Mouse (Mus musculus) kidney, adult 18-20 months (tissue): Measurements from ENCODE around the gene Tpk1.

ENCODE experiments used
- DNase-seq: peaks from one replicate; pipeline ENCODE4 v3.0.0; 2021

The Tpk1 gene

GRCm38 (mm10) chr6:43347637-43348036 lies 318.4 kb downstream of the Tpk1 start:
- no peak for DNase-seq

- no peak for DNase-seq
Measured at GRCm38 (mm10) chr6:43343006-43343405, 323.1 kb downstream of the Tpk1 start.

DNA sequence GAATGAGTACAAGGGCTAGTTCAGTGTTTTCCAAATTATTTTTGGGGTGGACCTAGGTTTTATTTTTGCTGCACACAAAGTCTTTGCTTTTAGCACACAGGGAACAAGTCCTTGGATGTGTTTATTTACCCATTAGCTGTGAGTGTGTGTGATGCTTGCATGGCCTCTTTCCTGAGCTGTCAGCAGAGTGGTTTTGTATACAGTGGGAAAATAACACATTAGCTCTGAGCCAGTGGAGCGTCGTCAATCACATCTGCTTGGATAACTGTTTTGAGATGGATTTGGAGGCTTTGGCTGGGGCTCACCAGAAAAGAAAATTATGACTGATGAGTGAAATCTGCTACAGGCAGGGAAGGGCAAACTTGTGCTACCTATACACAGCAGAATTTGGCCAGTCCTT lies 323.7 kb downstream of the Tpk1 start:
- DNase-seq = no peak

- no peak for DNase-seq
Measured at GRCm38 (mm10) chr6:43338804-43339203, 327.3 kb downstream of the Tpk1 start.

DNA sequence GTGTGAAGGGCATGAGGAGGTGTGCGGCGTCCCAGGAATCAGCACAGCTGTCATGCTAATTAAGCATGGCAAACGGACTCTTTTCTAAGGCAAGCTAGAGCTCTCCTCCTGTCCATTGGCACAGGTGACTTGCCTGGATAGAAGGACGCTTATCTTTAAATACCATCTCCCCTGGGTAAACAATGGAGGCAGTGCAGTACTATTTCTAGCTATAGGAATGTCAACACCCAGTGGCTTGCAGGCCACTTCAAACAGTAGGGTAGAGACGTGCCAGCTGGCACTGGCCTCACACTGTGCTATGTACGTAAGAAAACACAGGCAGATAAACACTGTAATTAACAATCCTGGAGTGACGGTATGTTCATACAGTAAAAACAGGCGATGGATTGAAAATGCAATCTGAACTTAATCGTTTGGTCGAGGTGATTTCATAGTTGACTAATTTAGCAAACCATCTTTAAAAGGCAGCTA lies 328.6 kb downstream of the Tpk1 start:
- DNase-seq = peak; percentile 13

- no peak for DNase-seq
Measured at GRCm38 (mm10) chr6:43335619-43336234, 330.4 kb downstream of the Tpk1 start.

DNA sequence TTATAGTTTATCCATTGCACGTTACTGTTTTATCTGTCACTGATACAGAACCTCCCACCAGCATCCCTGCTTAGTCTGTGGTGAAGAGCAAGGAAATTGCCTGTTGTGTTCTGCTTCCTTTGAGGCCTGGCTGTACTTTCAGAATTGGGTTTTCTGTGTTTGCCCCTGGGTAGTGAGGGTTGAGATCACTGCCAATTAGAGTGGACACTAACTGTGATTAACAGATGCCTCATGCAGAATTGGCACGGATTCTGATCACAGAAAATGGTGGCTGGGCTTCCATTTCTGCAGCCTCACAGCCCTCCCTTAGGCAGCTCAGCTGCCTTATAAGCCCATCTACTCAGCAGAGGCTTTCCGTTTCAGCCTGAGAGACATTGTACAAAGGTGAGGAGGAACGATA lies 332.6 kb downstream of the Tpk1 start:
- DNase-seq = no peak

DNA sequence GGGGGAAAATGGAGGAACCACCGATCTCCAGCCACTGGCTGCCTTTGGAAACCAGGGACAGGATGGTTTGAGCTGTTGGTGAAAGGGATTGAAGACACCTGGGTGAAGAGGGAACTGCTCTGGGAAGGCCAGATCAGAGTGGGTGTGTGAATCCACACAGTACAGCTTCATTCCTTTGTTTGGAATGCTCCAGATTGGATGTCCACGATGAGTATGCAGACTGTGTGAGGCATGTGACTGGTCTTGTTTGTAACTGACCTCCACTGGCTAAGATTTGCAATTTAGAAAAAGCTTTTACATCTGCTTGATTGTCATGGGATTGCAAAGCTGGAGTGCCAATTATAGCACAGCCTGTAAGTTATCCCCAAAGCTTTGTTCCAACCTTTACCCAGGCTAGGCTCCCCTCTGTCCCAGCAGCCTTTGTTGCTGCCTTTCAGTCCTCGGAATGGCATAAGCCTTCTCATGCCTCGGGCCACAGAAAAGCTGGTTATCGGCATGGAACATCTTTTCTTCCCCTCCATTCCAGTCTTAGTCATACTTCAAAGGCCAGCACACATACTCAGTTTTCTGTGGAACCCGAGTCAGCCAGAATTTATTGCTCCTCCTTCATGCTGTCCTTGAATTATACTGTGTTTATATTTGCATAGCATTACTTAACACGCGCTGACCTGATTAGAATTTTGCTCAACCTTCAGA lies 353.0 kb downstream of the Tpk1 start:
- DNase-seq = no peak

GRCm38 (mm10) chr6:43312546-43312945 lies 353.5 kb downstream of the Tpk1 start:
- no peak for DNase-seq

DNA sequence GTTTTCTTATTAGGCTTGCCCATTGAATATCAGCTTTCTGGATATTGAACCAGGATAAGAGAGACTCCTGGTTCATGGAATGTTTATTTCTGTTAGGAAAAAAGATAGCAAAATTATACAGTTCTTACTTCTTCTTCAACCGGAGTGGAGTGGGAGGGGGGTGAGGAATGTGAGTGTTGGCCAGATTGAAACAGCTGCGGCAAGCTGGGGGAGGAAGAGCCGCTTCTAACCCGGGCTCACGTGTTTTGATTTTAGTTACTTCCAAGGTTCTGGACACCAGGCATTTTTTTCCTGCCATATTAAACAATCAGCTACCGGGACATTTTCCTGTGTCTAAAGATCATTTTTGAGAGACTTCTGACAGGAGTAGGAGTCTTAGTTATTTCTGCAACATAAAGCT lies 356.0 kb downstream of the Tpk1 start:
- no peak for DNase-seq

DNA sequence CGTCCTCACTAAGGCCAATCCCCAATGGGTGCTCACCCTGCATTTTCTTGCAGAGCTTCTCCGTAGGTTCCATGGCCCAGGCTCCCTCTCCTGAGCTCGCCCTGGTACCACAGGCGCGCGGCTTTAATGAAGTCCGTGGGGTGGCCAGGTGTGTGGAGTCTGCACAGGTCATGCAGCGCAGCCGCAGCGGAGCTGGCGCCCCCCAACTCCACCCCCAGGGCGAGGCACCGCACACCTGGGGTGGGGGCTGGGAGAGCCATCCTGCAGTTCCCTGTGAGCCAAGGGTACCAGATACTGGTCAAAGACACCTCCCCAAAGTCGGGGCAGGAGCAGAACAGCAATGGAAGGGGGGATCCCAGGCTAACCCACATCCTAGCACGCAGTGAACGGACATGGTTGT lies 356.6 kb downstream of the Tpk1 start, which contains the start of gene Nobox:
Nobox (minus strand) TSS at position 101 of the 400 bp plus-strand sequence.
- DNase-seq = no peak

- no peak for DNase-seq
Measured at GRCm38 (mm10) chr6:43297508-43297850, 368.6 kb downstream of the Tpk1 start.

DNA sequence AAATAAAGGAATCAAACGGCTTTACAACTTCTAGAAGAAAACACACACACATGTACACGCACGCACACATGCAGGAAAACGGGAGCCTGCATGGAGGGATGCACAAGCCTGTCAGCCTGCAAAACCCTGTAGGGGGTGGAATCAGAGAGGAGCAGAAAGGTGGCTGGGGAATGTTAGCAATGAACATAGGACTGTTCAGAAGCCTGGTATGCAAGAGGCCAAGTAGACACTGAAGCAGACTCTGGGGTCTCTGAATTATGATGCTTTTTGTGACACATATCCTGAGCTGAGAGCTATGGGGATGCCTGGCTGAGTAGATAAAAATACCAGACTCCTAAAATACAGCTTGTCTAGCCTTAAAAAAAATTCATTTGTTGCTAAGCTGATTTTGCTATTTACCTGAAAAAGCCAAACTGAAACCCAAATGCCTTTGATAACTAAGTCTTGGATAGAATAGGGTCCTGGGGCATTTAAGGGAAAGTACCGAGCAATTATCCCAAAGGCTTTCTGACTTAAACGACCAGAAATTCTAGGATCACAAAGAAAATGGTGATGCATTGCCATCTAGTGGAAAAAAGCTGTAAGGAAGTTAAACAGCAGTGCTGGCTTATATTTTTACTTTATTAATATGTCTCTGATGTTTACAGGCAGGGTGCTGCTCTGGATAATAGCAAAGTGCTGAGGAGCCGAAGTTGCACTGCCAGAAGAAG lies 369.1 kb downstream of the Tpk1 start:
- peak; percentile 7 for DNase-seq

DNA sequence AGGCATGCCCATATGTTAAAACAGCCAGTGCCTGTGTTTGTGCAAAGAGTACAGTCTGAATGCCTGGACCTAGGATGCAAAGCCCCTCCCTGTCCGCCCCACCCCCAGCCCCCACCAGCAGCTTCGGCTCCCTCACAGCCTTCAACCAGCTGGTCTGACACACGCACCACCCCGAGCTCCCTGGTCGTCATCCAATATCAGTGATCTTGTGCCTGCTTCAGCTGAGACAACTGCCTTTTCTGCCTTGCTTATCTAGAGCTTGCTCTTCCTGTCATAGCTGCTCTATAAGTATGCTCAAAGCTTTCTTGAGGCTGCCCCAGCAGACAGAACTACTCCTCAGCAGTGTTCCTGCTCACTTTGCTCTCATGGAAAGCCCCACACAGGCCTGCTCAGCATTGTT lies 370.2 kb downstream of the Tpk1 start:
- no peak for DNase-seq
